In the genomic region with DNA sequence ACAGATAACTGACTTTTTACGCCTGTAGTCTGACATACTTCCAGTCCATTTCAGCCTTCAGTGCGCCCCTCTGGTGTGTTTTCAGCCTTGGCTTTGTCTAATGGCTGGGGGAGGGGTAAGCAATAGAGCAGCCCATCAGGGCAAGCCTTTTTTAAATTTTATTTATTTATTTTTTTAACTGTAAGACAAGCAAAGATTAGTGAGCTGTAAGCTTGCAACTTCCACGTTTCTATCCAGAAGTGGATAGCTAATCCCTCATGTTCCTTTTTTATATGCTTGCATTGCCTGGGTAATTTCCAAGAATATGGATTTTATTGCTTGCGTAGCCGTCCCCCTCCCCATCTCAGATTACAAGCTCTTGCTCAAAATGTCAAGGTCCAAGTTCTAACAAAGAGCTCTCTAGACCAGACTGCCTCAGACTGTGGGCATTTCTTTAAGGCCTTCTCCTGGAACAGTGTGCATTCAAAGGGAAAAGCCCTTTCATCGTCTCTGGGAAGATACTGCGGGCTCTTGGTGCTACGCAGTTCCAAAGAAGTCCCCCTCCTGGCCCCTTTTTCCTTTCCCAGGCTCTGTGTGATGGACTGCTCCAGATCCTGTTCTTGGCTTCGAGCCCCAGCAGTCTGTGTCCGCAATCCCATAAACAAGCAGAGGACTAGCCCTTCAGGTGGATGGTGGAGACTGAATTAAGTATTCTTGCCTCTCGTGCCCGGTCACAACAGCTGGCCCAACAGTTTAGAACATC, we compare ENCODE assay signal across 8 mouse cellular contexts.
A peak's percentile ranks its signal among the peaks of the same experiment; 100 is the strongest.
DNase-seq lines count a peak whose midpoint lies in the region; ATAC-seq lines count a peak whose summit lies in the region.

No protein-coding gene starts in this region.

- DNase-seq in heart, adult 8-10 months (ENCODE audit: low spot score): no peak
- DNase-seq in cerebellum, adult 9-11 months: peak; percentile 75
- no peak for DNase-seq in frontal cortex, postnatal 36 days (ENCODE audit: low spot score in 2 of 2)
- no peak for DNase-seq in heart, adult 18-20 months
- DNase-seq in frontal cortex, adult 2 months (ENCODE audit: extremely low spot score in 1 of 2, low spot score in 1 of 2): no peak

- peaks cover 54% of the 10 kb centered on the region for H3K4me1 ChIP-seq in heart, embryonic 13.5 days
- peaks cover 92% of the 10 kb centered on the region for H3K4me1 ChIP-seq in forebrain, embryonic 15.5 days
- H3K4me1 ChIP-seq in midbrain, embryonic 12.5 days: peaks cover 75% of the 10 kb centered on the region

- H3K27ac ChIP-seq in heart, embryonic 13.5 days (replicated peaks): peak overlapping the region; percentile 50
- H3K27ac ChIP-seq in forebrain, embryonic 15.5 days (replicated peaks): peak overlapping the region; percentile 49
- peak overlapping the region; percentile 52; the same call in 1 of the 2 replicates for H3K27ac ChIP-seq in midbrain, embryonic 12.5 days (replicated peaks)

- no peaks in the 10 kb centered on the region for H3K9me3 ChIP-seq in heart, embryonic 13.5 days
- no peaks in the 10 kb centered on the region for H3K9me3 ChIP-seq in forebrain, embryonic 15.5 days
- no peaks in the 10 kb centered on the region for H3K9me3 ChIP-seq in midbrain, embryonic 12.5 days

- 57% methylated on average over 12 of the region's 12 CpGs for WGBS in heart, embryonic 13.5 days
- 16% methylated on average over 12 of the region's 12 CpGs for WGBS in forebrain, embryonic 15.5 days
- WGBS in midbrain, embryonic 12.5 days: 32% methylated on average over 12 of the region's 12 CpGs

- no peak overlapping the region for H3K4me2 ChIP-seq in heart, embryonic 13.5 days
- H3K4me2 ChIP-seq in forebrain, embryonic 15.5 days (replicated peaks): no peak overlapping the region
- no peak overlapping the region for H3K4me2 ChIP-seq in midbrain, embryonic 12.5 days (replicated peaks)

- H3K36me3 ChIP-seq in heart, embryonic 13.5 days: no peaks in the 10 kb centered on the region
- no peaks in the 10 kb centered on the region for H3K36me3 ChIP-seq in forebrain, embryonic 15.5 days
- H3K36me3 ChIP-seq in midbrain, embryonic 12.5 days: no peaks in the 10 kb centered on the region

- ATAC-seq in heart, embryonic 13.5 days (ENCODE audit: extremely low read depth, insufficient number of reproducible peaks, low FRiP score, low TSS enrichment): no peak
- 0 out of 2 replicates have a peak, but pooled peaks have one; percentile 11 for ATAC-seq in forebrain, embryonic 15.5 days (replicated peaks)
- 0 out of 2 replicates have a peak, but pooled peaks have one; percentile 20 for ATAC-seq in midbrain, embryonic 12.5 days (ENCODE audit: low FRiP score, low read depth)

- no peak overlapping the region for H3K9ac ChIP-seq in heart, embryonic 13.5 days
- no peak overlapping the region for H3K9ac ChIP-seq in forebrain, embryonic 15.5 days (replicated peaks)
- H3K9ac ChIP-seq in midbrain, embryonic 12.5 days (replicated peaks): no peak overlapping the region

- H3K4me3 ChIP-seq in heart, embryonic 13.5 days: no peak overlapping the region
- H3K4me3 ChIP-seq in forebrain, embryonic 15.5 days: no peak overlapping the region
- H3K4me3 ChIP-seq in midbrain, embryonic 12.5 days: no peak overlapping the region

- no peaks in the 10 kb centered on the region for H3K27me3 ChIP-seq in heart, embryonic 13.5 days (replicated peaks)
- no peaks in the 10 kb centered on the region for H3K27me3 ChIP-seq in forebrain, embryonic 15.5 days
- 0 out of 2 replicates have a peak, but pooled peaks cover 3% of the 10 kb centered on the region for H3K27me3 ChIP-seq in midbrain, embryonic 12.5 days
